Mouse (Mus musculus) liver (tissue): ENCODE data around the gene Vmn1r2.
"Not testable (repeated sequence)": the region's sequence is repeated elsewhere in the genome, so short reads cannot be mapped to it uniquely, and the experiment has no call there.

Experiments used
- DNase-seq: peaks from one replicate; pipeline ENCODE4 v3.0.0-alpha.2; 2020; ENCODE audit warnings: mixed read lengths

Gene Vmn1r2

GRCm38 (mm10) chr4:3167020-3167419 is at the start of gene Vmn1r2:
TSS of gene Vmn1r2 (plus strand) at chr4:3167320.
- DNase-seq = not testable (repeated sequence)

GRCm38 (mm10) chr4:3147926-3148325 is 19.2 kb upstream of the Vmn1r2 start:
- not testable (repeated sequence) for DNase-seq

GRCm38 (mm10) chr4:3153320-3153719 is 13.8 kb upstream of the Vmn1r2 start:
- DNase-seq = not testable (repeated sequence)

GRCm38 (mm10) chr4:3164429-3164828 is 2.7 kb upstream of the Vmn1r2 start:
- DNase-seq = not testable (repeated sequence)

- no peak for DNase-seq
These were observed 2.1 kb upstream of the Vmn1r2 start for GRCm38 (mm10) chr4:3165046-3165445.

GRCm38 (mm10) chr4:3174586-3174985 is 7.5 kb downstream of the Vmn1r2 start:
- not testable (repeated sequence) for DNase-seq

- not testable (repeated sequence) for DNase-seq
These were observed 8.6 kb downstream of the Vmn1r2 start for GRCm38 (mm10) chr4:3175756-3176155.

GRCm38 (mm10) chr4:3176195-3176594 is 9.1 kb downstream of the Vmn1r2 start:
- DNase-seq = not testable (repeated sequence)

GRCm38 (mm10) chr4:3176746-3177490 is 9.8 kb downstream of the Vmn1r2 start:
- not testable (repeated sequence) for DNase-seq

- not testable (repeated sequence) for DNase-seq
These were observed 18.1 kb downstream of the Vmn1r2 start, which contains the start of gene Vmn1r3 for GRCm38 (mm10) chr4:3185258-3185657. TSS of gene Vmn1r3 (minus strand) at chr4:3185358.

GRCm38 (mm10) chr4:3209643-3210217 is 42.6 kb downstream of the Vmn1r2 start:
- DNase-seq = not testable (repeated sequence)

- not testable (repeated sequence) for DNase-seq
These were observed 46.2 kb downstream of the Vmn1r2 start for GRCm38 (mm10) chr4:3213349-3213748.

- peak; percentile 69 for DNase-seq
These were observed 49.3 kb downstream of the Vmn1r2 start for GRCm38 (mm10) chr4:3216382-3216781.
